Mouse (Mus musculus) left cerebral cortex, adult 2 months (tissue): ENCODE data around the gene Opcml. TPM values are rescaled to one million over a fixed set of nuclear protein-coding genes. Genes with fewer than 3 reads are reported as not detected.
A peak's percentile ranks its signal among the peaks of the same experiment; 100 is the strongest.

ENCODE experiments used
- DNase-seq, 2 experiments: peaks; one replicate each; pipeline ENCODE4 v3.0.0; 2021 to 2022; ENCODE audit warnings: low spot score in 2 of 2, mixed read lengths in 1 of 2; ENCODE audit errors: extremely low spot score in 1 of 2
- H3K27ac ChIP-seq: fragments of 200-600 bp; 2 replicates; pipeline ENCODE4 v1.8.1; 2022
- H3K4me3 ChIP-seq: fragments of 200-600 bp; 2 replicates; pipeline ENCODE4 v1.8.1; 2022
- CTCF ChIP-seq: fragments of 200-600 bp; IDR thresholded peaks from 2 replicates; pipeline ENCODE4 v1.8.1; 2022; ENCODE audit warnings: antibody characterized with exemption, mild to moderate bottlenecking, moderate library complexity
- intact Hi-C: fragments of 180-260 bp; cut with DNase I; formaldehyde crosslinking; loops from one replicate; pipeline ENCODE4 v1.15.1; 2025
- total RNA-seq, 2 experiments: library from RNA; stranded (reverse); gene quantifications; 2 replicates each; pipeline ENCODE4 v1.2.3; 2021

Gene Opcml
- total RNA-seq, 2 experiments from 2014 or later, result 250 to 251 TPM

GRCm38 (mm10) chr9:27871624-27872023 is 81.0 kb downstream of the Opcml start:
- intact Hi-C loops, result no loop called here
- TF ChIP-seq CTCF, result no peak
- no peak for DNase-seq
- H3K27ac ChIP-seq, result peak overlapping the region; percentile 62
- H3K4me3 ChIP-seq, result no peak overlapping the region

- TF ChIP-seq CTCF, result no peak
- intact Hi-C loops, result no loop called here
- DNase-seq, result no peak
- peak overlapping the region; percentile 32; the same call in 1 of the 2 replicates for H3K27ac ChIP-seq
- H3K4me3 ChIP-seq, result no peak overlapping the region
Measured at GRCm38 (mm10) chr9:27889636-27890035, 99.1 kb downstream of the Opcml start.

GRCm38 (mm10) chr9:27917250-27917649 is 126.7 kb downstream of the Opcml start:
- no peak for DNase-seq
- intact Hi-C loops, result no loop called here
- TF ChIP-seq CTCF, result no peak
- Histone ChIP-seq H3K27ac (no peak overlapping the region), H3K4me3 (no peak overlapping the region)

DNA sequence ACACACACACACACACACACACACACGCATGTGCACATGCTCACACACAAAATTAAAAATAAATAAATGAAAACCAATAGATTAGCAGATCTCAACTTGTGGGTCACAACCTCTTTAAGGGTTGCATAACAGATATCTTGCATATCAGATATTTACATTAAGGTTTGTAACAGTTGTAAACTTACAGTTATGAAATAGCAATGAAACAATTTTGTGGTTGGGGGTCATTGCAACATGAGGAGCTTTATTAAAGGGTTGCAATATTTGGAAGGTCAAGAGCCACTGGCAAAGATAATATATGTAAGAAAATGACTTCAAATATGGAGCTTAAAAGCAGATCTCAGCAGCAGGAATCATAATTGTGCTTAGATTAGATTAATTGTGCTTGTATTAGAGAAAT is 132.9 kb downstream of the Opcml start:
- no peak for DNase-seq
- Histone ChIP-seq H3K4me3 (no peak overlapping the region), H3K27ac (peak overlapping the region; percentile 47)
- intact Hi-C loops, result no loop called here
- no peak for TF ChIP-seq CTCF

- peak overlapping the region; percentile 47 for H3K27ac ChIP-seq
- no peak overlapping the region for H3K4me3 ChIP-seq
- intact Hi-C loops, result no loop called here
- no peak for DNase-seq
- no peak for TF ChIP-seq CTCF
Measured at GRCm38 (mm10) chr9:27923945-27924825, 133.6 kb downstream of the Opcml start.

- no peak for TF ChIP-seq CTCF
- intact Hi-C loops, result no loop called here
- H3K27ac ChIP-seq, result no peak overlapping the region
- no peak overlapping the region for H3K4me3 ChIP-seq
- no peak for DNase-seq
Measured at GRCm38 (mm10) chr9:27925650-27926049, 135.1 kb downstream of the Opcml start.

DNA sequence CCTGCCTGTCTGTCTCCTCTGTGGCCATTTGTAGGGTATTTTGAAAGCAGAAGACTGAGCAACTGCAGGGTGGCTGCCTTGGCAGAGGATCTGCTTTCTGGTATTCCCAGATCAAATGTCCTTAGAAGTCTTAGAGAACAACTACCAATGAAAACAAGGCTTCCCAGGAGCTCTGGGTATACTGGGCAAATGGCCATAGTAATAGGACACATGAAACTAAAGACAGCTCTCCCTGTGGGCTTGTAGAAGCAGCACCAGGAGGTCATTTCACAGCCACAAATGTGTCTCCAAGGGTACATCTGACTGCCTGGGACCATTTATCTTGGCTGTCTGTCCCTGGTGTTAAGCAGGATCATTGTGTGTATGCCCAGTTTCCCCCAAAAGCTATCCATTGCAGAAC is 146.7 kb downstream of the Opcml start:
- Histone ChIP-seq H3K27ac (no peak overlapping the region), H3K4me3 (no peak overlapping the region)
- no peak for DNase-seq
- intact Hi-C loops, result no loop called here
- TF ChIP-seq CTCF, result no peak

DNA sequence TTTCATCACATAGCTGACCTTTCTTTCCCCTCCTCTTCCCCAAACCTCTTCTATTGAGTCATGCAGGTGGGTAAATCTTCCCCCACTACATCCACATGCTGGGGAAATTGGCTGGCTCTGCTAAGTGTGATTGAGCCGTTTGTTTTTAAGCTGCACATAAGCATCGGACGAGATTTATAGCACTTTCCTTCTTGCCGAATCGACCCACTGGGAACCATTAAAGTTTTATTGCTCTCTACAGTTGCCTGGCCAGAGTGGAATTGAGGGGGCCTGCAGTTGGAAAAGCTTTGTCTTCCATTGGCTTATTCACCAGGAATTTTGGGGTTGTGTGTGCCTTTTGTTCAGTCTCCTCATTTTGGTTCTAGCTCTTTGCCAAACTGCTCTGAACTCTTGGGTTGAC is 147.1 kb downstream of the Opcml start:
- TF ChIP-seq CTCF, result no peak
- no peak overlapping the region for H3K4me3 ChIP-seq
- no peak for DNase-seq
- H3K27ac ChIP-seq, result no peak overlapping the region
- intact Hi-C loops, result no loop called here

DNA sequence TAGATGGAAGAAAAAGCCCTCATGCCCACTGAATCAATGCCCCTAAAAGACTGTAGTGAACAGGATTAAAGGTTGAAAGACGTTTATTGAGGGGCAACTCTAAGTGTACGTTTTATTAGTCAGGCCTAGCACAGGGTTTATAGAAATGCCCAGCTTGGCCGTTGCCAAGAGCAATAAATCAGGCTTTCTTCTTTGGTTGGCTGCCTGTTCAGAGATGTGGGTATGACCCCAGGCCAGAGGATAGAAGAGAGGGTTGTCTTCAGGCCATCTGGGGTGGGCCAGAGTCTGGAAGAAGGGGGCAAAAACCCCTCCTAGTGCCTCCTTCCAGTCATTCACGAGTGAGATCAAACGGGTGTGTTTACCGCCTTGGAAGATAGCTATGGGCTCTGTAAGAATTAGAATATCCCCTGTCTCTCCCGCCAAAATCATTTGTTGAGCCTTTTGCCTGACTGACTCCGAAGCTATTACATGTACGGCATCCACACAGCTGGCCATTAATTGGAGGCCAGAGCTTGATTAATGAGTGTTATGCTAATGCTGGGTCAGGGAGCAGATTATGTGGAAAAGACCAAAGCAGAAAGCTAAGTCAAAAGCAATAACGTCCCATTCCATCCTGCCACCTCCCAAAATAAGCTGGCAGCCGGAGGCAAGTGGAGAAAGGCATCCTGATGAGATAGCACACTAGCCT is 154.9 kb downstream of the Opcml start:
- intact Hi-C loops, result no loop called here
- DNase-seq, result no peak
- TF ChIP-seq CTCF, result no peak
- Histone ChIP-seq H3K4me3 (no peak overlapping the region), H3K27ac (no peak overlapping the region)

DNA sequence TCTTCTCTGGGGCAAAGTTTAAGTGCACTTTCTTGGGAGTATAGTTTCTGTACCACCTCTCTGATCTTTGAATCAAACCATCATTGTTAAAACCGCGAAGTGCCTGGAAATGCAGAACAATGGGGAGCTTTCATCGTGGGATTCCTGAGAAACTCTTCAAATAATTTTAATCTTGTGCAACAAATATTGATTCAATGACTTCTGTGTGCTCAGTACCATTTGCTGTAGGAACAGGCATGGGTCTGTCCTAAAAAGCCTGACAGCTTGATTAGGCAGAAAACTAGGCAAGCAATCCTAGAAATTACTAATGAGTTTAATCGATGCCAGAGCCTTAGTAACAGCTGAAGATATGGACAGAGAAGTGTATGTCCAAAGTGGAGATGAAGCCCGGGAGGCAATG is 160.5 kb downstream of the Opcml start:
- no peak overlapping the region for H3K27ac ChIP-seq

GRCm38 (mm10) chr9:27961682-27962081 is 171.1 kb downstream of the Opcml start:
- TF ChIP-seq CTCF, result no peak
- DNase-seq, result no peak
- intact Hi-C loops, result loop anchor here (5.0 kb wide), 1 partner anchor 266 kb away; no protein-coding TSS in a partner anchor
- H3K27ac ChIP-seq, result peak overlapping the region; percentile 28; the same call in 1 of the 2 replicates
- H3K4me3 ChIP-seq, result no peak overlapping the region

More for the DNA sequence above, 160.5 kb downstream of the Opcml start:
- no peak for TF ChIP-seq CTCF
- no peak for DNase-seq
- intact Hi-C loops, result no loop called here
- no peak overlapping the region for H3K4me3 ChIP-seq

- Histone ChIP-seq H3K4me3 (no peak overlapping the region), H3K27ac (no peak overlapping the region)
- DNase-seq, result no peak
- intact Hi-C loops, result loop anchor here (5.0 kb wide), 1 partner anchor 264 kb away; no protein-coding TSS in a partner anchor
- no peak for TF ChIP-seq CTCF
Measured at GRCm38 (mm10) chr9:27963385-27963784, 172.8 kb downstream of the Opcml start.
